In the genomic region with DNA sequence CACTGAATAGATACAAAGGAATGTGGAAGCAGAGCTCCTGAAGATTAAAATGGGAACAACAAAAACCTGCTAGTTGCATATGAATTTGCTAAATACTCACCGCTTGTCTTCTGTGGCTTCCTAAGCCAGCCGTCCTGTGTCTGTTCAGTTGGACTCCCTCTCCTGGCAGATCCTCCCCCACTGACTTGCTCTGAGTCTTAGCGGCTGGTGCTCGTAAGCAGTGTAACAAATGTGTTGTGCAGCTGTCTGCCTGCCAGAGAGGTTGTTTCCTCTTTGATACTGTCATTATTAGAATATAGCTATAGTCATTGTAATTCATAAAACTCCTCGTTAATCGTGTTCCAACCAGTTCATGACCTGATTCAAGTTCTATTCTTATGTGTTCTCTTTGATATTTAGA, we compare ENCODE assay signal across 10 mouse cellular contexts. TPM values are rescaled to one million over a fixed set of nuclear protein-coding genes. Genes with fewer than 3 reads are reported as not detected.
DNase-seq lines count a peak whose midpoint lies in the region; ATAC-seq lines count a peak whose summit lies in the region.
"Had no signal": no experiment of that assay in that cellular context is flagged by ENCODE, and none has a peak within 500 bp of the region (broad histone marks: within the 10 kb centered on the region; RNA-seq: fewer than 3 reads in every experiment).

Htr2b (minus strand) TSS at position 192 of the 400 bp plus-strand sequence.

- H3K4me2 ChIP-seq in heart, embryonic 11.5 days, result no peak within 1 kb of the TSS
- H3K4me2 ChIP-seq in intestine, embryonic 16.5 days (ENCODE audit: low read depth, low read length), result no peak within 1 kb of the TSS
- no peak within 1 kb of the TSS for H3K4me2 ChIP-seq in hindbrain, embryonic 14.5 days (replicated peaks)
- H3K4me2 ChIP-seq: midbrain, embryonic 12.5 days had no signal

- H3K4me3 ChIP-seq in heart, embryonic 11.5 days (ENCODE audit: low read depth, low read length), result no peak within 1 kb of the TSS
- no peak within 1 kb of the TSS for H3K4me3 ChIP-seq in brown adipose tissue, adult 24 weeks (ENCODE audit: insufficient read depth, low read depth, low read length)
- no peak within 1 kb of the TSS for H3K4me3 ChIP-seq in intestine, embryonic 16.5 days (ENCODE audit: low read length)
- no peak within 1 kb of the TSS for H3K4me3 ChIP-seq in hindbrain, embryonic 14.5 days (replicated peaks; ENCODE audit: low read length)
- H3K4me3 ChIP-seq: midbrain, embryonic 12.5 days had no signal

- peaks cover 6% of the 10 kb centered on the region; the same call in 1 of the 2 replicates for H3K36me3 ChIP-seq in heart, embryonic 11.5 days (ENCODE audit: control insufficient read depth, insufficient read depth, low read length)
- H3K36me3 ChIP-seq in intestine, embryonic 16.5 days (ENCODE audit: control insufficient read depth, insufficient read depth, low read length), result no peaks in the 10 kb centered on the region
- peaks cover 20% of the 10 kb centered on the region for H3K36me3 ChIP-seq in hindbrain, embryonic 14.5 days (replicated peaks; ENCODE audit: control insufficient read depth, insufficient read depth)

- no peaks in the 10 kb centered on the region for H3K27me3 ChIP-seq in heart, embryonic 11.5 days (ENCODE audit: control insufficient read depth, insufficient read depth, low read length)
- no peaks in the 10 kb centered on the region for H3K27me3 ChIP-seq in intestine, embryonic 16.5 days (replicated peaks; ENCODE audit: control insufficient read depth, insufficient read depth, low read length)
- H3K27me3 ChIP-seq in hindbrain, embryonic 14.5 days (ENCODE audit: control insufficient read depth, insufficient read depth, low read length), result no peaks in the 10 kb centered on the region
- H3K27me3 ChIP-seq: midbrain, embryonic 12.5 days; Patski had no signal

- H3K27ac ChIP-seq in heart, embryonic 11.5 days (ENCODE audit: low read depth, low read length), result no peak within 1 kb of the TSS
- peak within 1 kb of the TSS; percentile 14; the same call in 1 of the 2 replicates for H3K27ac ChIP-seq in brown adipose tissue, adult 24 weeks (replicated peaks; ENCODE audit: low read depth, low read length)
- no peak within 1 kb of the TSS for H3K27ac ChIP-seq in intestine, embryonic 16.5 days (ENCODE audit: low read length)
- H3K27ac ChIP-seq in hindbrain, embryonic 14.5 days, result no peak within 1 kb of the TSS
- H3K27ac ChIP-seq: midbrain, embryonic 12.5 days had no signal

- no peak within 1 kb of the TSS for H3K9ac ChIP-seq in heart, embryonic 11.5 days (ENCODE audit: low read depth, low read length)
- no peak within 1 kb of the TSS for H3K9ac ChIP-seq in intestine, embryonic 16.5 days (ENCODE audit: low read depth, low read length)
- H3K9ac ChIP-seq in hindbrain, embryonic 14.5 days, result no peak within 1 kb of the TSS
- H3K9ac ChIP-seq: midbrain, embryonic 12.5 days had no signal

- H3K9me3 ChIP-seq in heart, embryonic 11.5 days (replicated peaks; ENCODE audit: control insufficient read depth, low read length), result no peaks in the 10 kb centered on the region
- H3K9me3 ChIP-seq in intestine, embryonic 16.5 days (ENCODE audit: control insufficient read depth, low read length), result no peaks in the 10 kb centered on the region
- H3K9me3 ChIP-seq in hindbrain, embryonic 14.5 days (ENCODE audit: control insufficient read depth, low read length), result no peaks in the 10 kb centered on the region
- H3K9me3 ChIP-seq: midbrain, embryonic 12.5 days had no signal

- H3K4me1 ChIP-seq in heart, embryonic 11.5 days (ENCODE audit: control insufficient read depth, insufficient read depth, low read length), result no peaks in the 10 kb centered on the region
- no peaks in the 10 kb centered on the region for H3K4me1 ChIP-seq in brown adipose tissue, adult 24 weeks (ENCODE audit: control insufficient read depth, insufficient read depth, insufficient read length, low read length)
- H3K4me1 ChIP-seq in intestine, embryonic 16.5 days (ENCODE audit: control insufficient read depth, insufficient read depth, low read length), result 0 out of 2 replicates have a peak, but pooled peaks cover 2% of the 10 kb centered on the region
- H3K4me1 ChIP-seq in hindbrain, embryonic 14.5 days (replicated peaks; ENCODE audit: control insufficient read depth, insufficient read depth, low read length), result no peaks in the 10 kb centered on the region
- H3K4me1 ChIP-seq: midbrain, embryonic 12.5 days had no signal

- ATAC-seq in heart, embryonic 11.5 days (replicated peaks; ENCODE audit: insufficient number of reproducible peaks, low FRiP score, low TSS enrichment), result no peak
- ATAC-seq in intestine, embryonic 16.5 days, result peak; percentile 71; the same call in 1 of the 2 replicates
- ATAC-seq in hindbrain, embryonic 14.5 days (ENCODE audit: low FRiP score), result no peak
- ATAC-seq: Patski had no signal

- DNase-seq in heart, adult 11 months, result peak; percentile 95
- DNase-seq in left cerebral cortex, adult 11 months (ENCODE audit: low spot score), result peak; percentile 13
- peak; percentile 71 to 72 for DNase-seq in right cerebral cortex, postnatal 10 days (ENCODE audit: low spot score in 2 of 2)
- no peak for DNase-seq in T-cell, adult 2 months (ENCODE audit: low spot score)
- no peak for DNase-seq in hindbrain, embryonic 14.5 days (ENCODE audit: low spot score)

- 77% methylated on average over 6 of the region's 6 CpGs for WGBS in heart, embryonic 11.5 days (ENCODE audit: insufficient replicate concordance)
- WGBS in intestine, embryonic 16.5 days, result 47% methylated on average over 6 of the region's 6 CpGs
- WGBS in hindbrain, embryonic 14.5 days, result 59% methylated on average over 6 of the region's 6 CpGs

RNA-seq across cellular contexts. Expression of gene Htr2b, which starts in this region (rescaled TPM):
- 0.14 and 0.57 TPM in 2 replicates for polyA plus RNA-seq in heart, embryonic 11.5 days (2014; fragmentation: Nextera tagmentation; extraction: Ambion mirVana)
- not detected in 2 replicates for polyA plus RNA-seq in brown adipose tissue, adult 24 weeks (2012; ENCODE audit: insufficient read depth, insufficient read length, missing spikeins)
- polyA plus RNA-seq in intestine, embryonic 16.5 days (2015; fragmentation: Nextera tagmentation; extraction: Ambion mirVana), result 2.8 and 4.0 TPM in 2 replicates
- polyA plus RNA-seq in hindbrain, embryonic 14.5 days (2014; fragmentation: Nextera tagmentation; extraction: Ambion mirVana), result 0.09 and 0.44 TPM in 2 replicates

Comparison
In these comparisons a context has a peak if more than half of its experiments do, and no peak if none do; other contexts are left out.
1. DNase-seq: peak in heart, adult 11 months (single experiment), left cerebral cortex, adult 11 months (single experiment) and right cerebral cortex, postnatal 10 days (2 of 2); none in T-cell, adult 2 months (single experiment) and hindbrain, embryonic 14.5 days (single experiment).